Mouse (Mus musculus): ENCODE data around the gene Fsip1. TPM values are rescaled to one million over a fixed set of nuclear protein-coding genes. Genes with fewer than 3 reads are reported as not detected.

The Fsip1 gene
- polyA plus RNA-seq, 1 experiment from 2014 or later, result 0.11 TPM

GRCm38 (mm10) chr2:118127516-118128288, 129.1 kb downstream of the Fsip1 start:
- Histone ChIP-seq H3K4me3 (ENCODE audit: low read length) (no peak overlapping the region), H3K27ac (ENCODE audit: low read length) (no peak overlapping the region), H3K9me3 (replicated peaks; ENCODE audit: control insufficient read depth, low read length) (no peaks in the 10 kb centered on the region), H3K36me3 (ENCODE audit: control insufficient read depth, insufficient read depth) (peaks cover 6% of the 10 kb centered on the region; the same call in 1 of the 2 replicates), H3K4me1 (ENCODE audit: control insufficient read depth, insufficient read depth, low read length) (no peaks in the 10 kb centered on the region), H3K4me2 (ENCODE audit: low read depth, low read length) (no peak overlapping the region), H3K9ac (ENCODE audit: low read length) (no peak overlapping the region), H3K27me3 (ENCODE audit: control insufficient read depth, insufficient read depth, low read length) (no peaks in the 10 kb centered on the region)
- no peak for ATAC-seq (replicated peaks; ENCODE audit: extremely low read depth, insufficient read depth, low FRiP score)
- 76% methylated on average over 5 of the region's 5 CpGs for WGBS

GRCm38 (mm10) chr2:118125943-118126470, 130.8 kb downstream of the Fsip1 start:
- H3K36me3 ChIP-seq (ENCODE audit: control insufficient read depth, insufficient read depth), result peaks cover 9% of the 10 kb centered on the region; the same call in 1 of the 2 replicates
- no peak for ATAC-seq (replicated peaks; ENCODE audit: extremely low read depth, insufficient read depth, low FRiP score)

GRCm38 (mm10) chr2:118125211-118125939, 131.4 kb downstream of the Fsip1 start:
- Histone ChIP-seq H3K4me1 (ENCODE audit: control insufficient read depth, insufficient read depth, low read length) (no peaks in the 10 kb centered on the region), H3K4me3 (ENCODE audit: low read length) (no peak overlapping the region), H3K9me3 (replicated peaks; ENCODE audit: control insufficient read depth, low read length) (no peaks in the 10 kb centered on the region), H3K27ac (ENCODE audit: low read length) (no peak overlapping the region), H3K27me3 (ENCODE audit: control insufficient read depth, insufficient read depth, low read length) (no peaks in the 10 kb centered on the region), H3K36me3 (ENCODE audit: control insufficient read depth, insufficient read depth) (peaks cover 13% of the 10 kb centered on the region; the same call in 1 of the 2 replicates), H3K9ac (ENCODE audit: low read length) (no peak overlapping the region), H3K4me2 (ENCODE audit: low read depth, low read length) (no peak overlapping the region)
- ATAC-seq (replicated peaks; ENCODE audit: extremely low read depth, insufficient read depth, low FRiP score), result no peak
- WGBS, result 73% methylated on average over 11 of the region's 11 CpGs

More at GRCm38 (mm10) chr2:118125943-118126470, 130.8 kb downstream of the Fsip1 start:
- H3K9ac ChIP-seq (ENCODE audit: low read length), result no peak overlapping the region
- H3K27me3 ChIP-seq (ENCODE audit: control insufficient read depth, insufficient read depth, low read length), result no peaks in the 10 kb centered on the region
- H3K4me3 ChIP-seq (ENCODE audit: low read length), result no peak overlapping the region
- no peaks in the 10 kb centered on the region for H3K9me3 ChIP-seq (replicated peaks; ENCODE audit: control insufficient read depth, low read length)
- no peak overlapping the region for H3K4me2 ChIP-seq (ENCODE audit: low read depth, low read length)
- H3K4me1 ChIP-seq (ENCODE audit: control insufficient read depth, insufficient read depth, low read length), result no peaks in the 10 kb centered on the region
- WGBS, result 76% methylated on average over 7 of the region's 7 CpGs
- H3K27ac ChIP-seq (ENCODE audit: low read length), result no peak overlapping the region

DNA sequence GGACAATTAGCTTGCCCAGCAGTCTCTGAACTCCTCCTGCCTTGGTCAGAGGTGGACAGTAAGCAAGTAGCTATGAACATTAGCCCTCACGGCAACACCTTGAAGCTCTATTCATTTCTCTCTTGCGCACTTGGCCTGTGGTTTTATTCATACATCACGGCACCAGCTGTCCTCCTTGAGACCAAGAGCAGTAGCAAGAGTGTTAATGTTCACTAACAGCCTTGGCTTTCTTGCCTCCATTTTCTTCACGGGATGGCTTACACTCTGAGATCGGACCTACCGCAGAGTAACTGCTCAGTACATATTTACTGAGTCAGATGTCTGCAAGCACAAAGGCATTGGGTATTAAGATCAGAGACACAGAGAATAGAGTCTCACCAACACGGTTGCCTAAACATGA, 132.3 kb downstream of the Fsip1 start:
- no peak overlapping the region for H3K9ac ChIP-seq (ENCODE audit: low read length)
- H3K4me3 ChIP-seq (ENCODE audit: low read length), result no peak overlapping the region
- WGBS, result 86% methylated on average over 7 of the region's 7 CpGs
- H3K27ac ChIP-seq (ENCODE audit: low read length), result no peak overlapping the region
- H3K4me1 ChIP-seq (ENCODE audit: control insufficient read depth, insufficient read depth, low read length), result no peaks in the 10 kb centered on the region
- no peaks in the 10 kb centered on the region for H3K27me3 ChIP-seq (ENCODE audit: control insufficient read depth, insufficient read depth, low read length)
- peaks cover 15% of the 10 kb centered on the region for H3K36me3 ChIP-seq (ENCODE audit: control insufficient read depth, insufficient read depth)
- ATAC-seq (replicated peaks; ENCODE audit: extremely low read depth, insufficient read depth, low FRiP score), result no peak
- no peaks in the 10 kb centered on the region for H3K9me3 ChIP-seq (replicated peaks; ENCODE audit: control insufficient read depth, low read length)
- H3K4me2 ChIP-seq (ENCODE audit: low read depth, low read length), result no peak overlapping the region

GRCm38 (mm10) chr2:118123743-118124142, 133.0 kb downstream of the Fsip1 start:
- H3K4me1 ChIP-seq (ENCODE audit: control insufficient read depth, insufficient read depth, low read length), result no peaks in the 10 kb centered on the region
- no peak for ATAC-seq (replicated peaks; ENCODE audit: extremely low read depth, insufficient read depth, low FRiP score)
- 86% methylated on average over 9 of the region's 9 CpGs for WGBS

GRCm38 (mm10) chr2:118122291-118122690, 134.5 kb downstream of the Fsip1 start:
- ATAC-seq (replicated peaks; ENCODE audit: extremely low read depth, insufficient read depth, low FRiP score), result no peak
- Histone ChIP-seq H3K27ac (ENCODE audit: low read length) (no peak overlapping the region), H3K9me3 (replicated peaks; ENCODE audit: control insufficient read depth, low read length) (no peaks in the 10 kb centered on the region), H3K4me2 (ENCODE audit: low read depth, low read length) (no peak overlapping the region), H3K4me3 (ENCODE audit: low read length) (no peak overlapping the region), H3K36me3 (ENCODE audit: control insufficient read depth, insufficient read depth) (peaks cover 21% of the 10 kb centered on the region), H3K4me1 (ENCODE audit: control insufficient read depth, insufficient read depth, low read length) (no peaks in the 10 kb centered on the region), H3K27me3 (ENCODE audit: control insufficient read depth, insufficient read depth, low read length) (no peaks in the 10 kb centered on the region), H3K9ac (ENCODE audit: low read length) (no peak overlapping the region)
- WGBS, result 92% methylated on average over 6 of the region's 6 CpGs

More at GRCm38 (mm10) chr2:118123743-118124142, 133.0 kb downstream of the Fsip1 start:
- Histone ChIP-seq H3K27me3 (ENCODE audit: control insufficient read depth, insufficient read depth, low read length) (no peaks in the 10 kb centered on the region), H3K27ac (ENCODE audit: low read length) (no peak overlapping the region), H3K36me3 (ENCODE audit: control insufficient read depth, insufficient read depth) (peaks cover 19% of the 10 kb centered on the region), H3K4me3 (ENCODE audit: low read length) (no peak overlapping the region), H3K9ac (ENCODE audit: low read length) (no peak overlapping the region), H3K9me3 (replicated peaks; ENCODE audit: control insufficient read depth, low read length) (no peaks in the 10 kb centered on the region), H3K4me2 (ENCODE audit: low read depth, low read length) (no peak overlapping the region)

DNA sequence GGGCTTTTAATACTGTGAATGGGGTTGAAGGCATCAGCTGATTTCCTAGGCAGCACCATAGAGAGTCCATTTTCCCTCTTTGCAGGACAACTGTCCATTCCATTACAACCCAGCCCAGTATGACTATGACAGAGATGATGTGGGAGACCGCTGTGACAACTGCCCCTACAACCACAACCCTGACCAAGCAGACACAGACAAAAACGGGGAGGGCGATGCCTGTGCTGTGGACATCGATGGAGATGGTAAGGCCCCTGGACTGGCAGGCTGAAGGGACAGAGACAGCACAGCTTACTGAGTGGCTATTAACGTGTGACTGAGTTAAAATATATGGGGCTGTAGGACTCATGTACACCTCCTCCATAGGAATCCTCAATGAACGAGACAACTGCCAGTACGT, 136.0 kb downstream of the Fsip1 start:
- Histone ChIP-seq H3K9ac (ENCODE audit: low read length) (no peak overlapping the region), H3K4me1 (ENCODE audit: control insufficient read depth, insufficient read depth, low read length) (no peaks in the 10 kb centered on the region), H3K27ac (ENCODE audit: low read length) (no peak overlapping the region), H3K36me3 (ENCODE audit: control insufficient read depth, insufficient read depth) (peaks cover 21% of the 10 kb centered on the region), H3K4me3 (ENCODE audit: low read length) (no peak overlapping the region), H3K9me3 (replicated peaks; ENCODE audit: control insufficient read depth, low read length) (no peaks in the 10 kb centered on the region), H3K4me2 (ENCODE audit: low read depth, low read length) (no peak overlapping the region), H3K27me3 (ENCODE audit: control insufficient read depth, insufficient read depth, low read length) (no peaks in the 10 kb centered on the region)
- WGBS, result 93% methylated on average over 7 of the region's 7 CpGs
- no peak for ATAC-seq (replicated peaks; ENCODE audit: extremely low read depth, insufficient read depth, low FRiP score)

- H3K4me1 ChIP-seq (ENCODE audit: control insufficient read depth, insufficient read depth, low read length), result no peaks in the 10 kb centered on the region
- 92% methylated on average over 11 of the region's 11 CpGs for WGBS
- no peaks in the 10 kb centered on the region for H3K9me3 ChIP-seq (replicated peaks; ENCODE audit: control insufficient read depth, low read length)
- H3K27me3 ChIP-seq (ENCODE audit: control insufficient read depth, insufficient read depth, low read length), result no peaks in the 10 kb centered on the region
- ATAC-seq (replicated peaks; ENCODE audit: extremely low read depth, insufficient read depth, low FRiP score), result no peak
- peaks cover 21% of the 10 kb centered on the region for H3K36me3 ChIP-seq (ENCODE audit: control insufficient read depth, insufficient read depth)
- no peak overlapping the region for H3K27ac ChIP-seq (ENCODE audit: low read length)
- H3K4me2 ChIP-seq (ENCODE audit: low read depth, low read length), result no peak overlapping the region
- H3K9ac ChIP-seq (ENCODE audit: low read length), result no peak overlapping the region
- H3K4me3 ChIP-seq (ENCODE audit: low read length), result no peak overlapping the region
Observed at GRCm38 (mm10) chr2:118120095-118120494, 136.7 kb downstream of the Fsip1 start.

- WGBS, result 94% methylated on average over 12 of the region's 12 CpGs
- no peak overlapping the region for H3K9ac ChIP-seq (ENCODE audit: low read length)
- no peak for ATAC-seq (replicated peaks; ENCODE audit: extremely low read depth, insufficient read depth, low FRiP score)
- H3K36me3 ChIP-seq (ENCODE audit: control insufficient read depth, insufficient read depth), result peaks cover 21% of the 10 kb centered on the region
- no peak overlapping the region for H3K4me2 ChIP-seq (ENCODE audit: low read depth, low read length)
- H3K27me3 ChIP-seq (ENCODE audit: control insufficient read depth, insufficient read depth, low read length), result no peaks in the 10 kb centered on the region
- H3K4me1 ChIP-seq (ENCODE audit: control insufficient read depth, insufficient read depth, low read length), result no peaks in the 10 kb centered on the region
- H3K9me3 ChIP-seq (replicated peaks; ENCODE audit: control insufficient read depth, low read length), result no peaks in the 10 kb centered on the region
- no peak overlapping the region for H3K4me3 ChIP-seq (ENCODE audit: low read length)
- no peak overlapping the region for H3K27ac ChIP-seq (ENCODE audit: low read length)
Observed at GRCm38 (mm10) chr2:118119684-118120083, 137.1 kb downstream of the Fsip1 start.
